Mouse (Mus musculus) liver, postnatal 0 days (tissue): ENCODE measurements around the gene Evi2b. TPM values are rescaled to one million over a fixed set of nuclear protein-coding genes. Genes with fewer than 3 reads are reported as not detected.
A peak's percentile ranks its signal among the peaks of the same experiment; 100 is the strongest.

Experiments
- ATAC-seq: fragments of 200-750 bp; cut with Nextera tagmentation; 2 replicates; pipeline ENCODE4 v1.8.0; 2017; ENCODE audit warnings: mild to moderate bottlenecking, moderate library complexity
- DNase-seq: peaks from one replicate; pipeline ENCODE4 v3.0.0-alpha.2; 2016
- H3K27ac ChIP-seq: fragments of 300-500 bp; sonication (generic); 2 replicates; pipeline ENCODE4 v1.5.1; 2014; ENCODE audit warnings: antibody characterized with exemption, moderate library complexity, mild to moderate bottlenecking, low read depth
- H3K27me3 ChIP-seq: fragments of 300-500 bp; sonication (generic); 2 replicates; pipeline ENCODE4 v1.6.1; 2014; ENCODE audit warnings: low read length, control low read depth, mixed read lengths; ENCODE audit not compliant: insufficient read depth
- H3K36me3 ChIP-seq: fragments of 300-500 bp; sonication (generic); replicated peaks from 2 replicates; pipeline ENCODE4 v1.6.1; 2014; ENCODE audit warnings: mild to moderate bottlenecking, control low read depth, low read length, moderate library complexity, mixed read lengths; ENCODE audit not compliant: insufficient read depth
- H3K4me1 ChIP-seq: fragments of 300-500 bp; sonication (generic); 2 replicates; pipeline ENCODE4 v1.6.1; 2014; ENCODE audit warnings: antibody characterized with exemption, mild to moderate bottlenecking, control low read depth; ENCODE audit not compliant: insufficient read depth
- H3K4me2 ChIP-seq: fragments of 300-500 bp; sonication (generic); 2 replicates; pipeline ENCODE4 v1.6.1; 2014; ENCODE audit warnings: low read depth, mild to moderate bottlenecking, low read length, moderate library complexity, mixed read lengths
- H3K4me3 ChIP-seq: fragments of 300-500 bp; sonication (generic); 2 replicates; pipeline ENCODE4 v1.5.1; 2014; ENCODE audit warnings: low read depth, low read length
- H3K9ac ChIP-seq: fragments of 300-500 bp; sonication (generic); replicated peaks from 2 replicates; pipeline ENCODE4 v1.6.1; 2014; ENCODE audit warnings: mild to moderate bottlenecking, moderate library complexity
- H3K9me3 ChIP-seq: fragments of 300-500 bp; sonication (generic); 2 replicates; pipeline ENCODE4 v1.6.1; 2016; ENCODE audit warnings: mild to moderate bottlenecking, control low read depth, low read length, mixed read lengths
- CTCF ChIP-seq: sonication (generic); IDR thresholded peaks from 2 replicates; pipeline ENCODE4 v1.5.1; 2016; ENCODE audit warnings: antibody characterized with exemption, low read depth
- EP300 ChIP-seq: IDR thresholded peaks from 2 replicates; pipeline ENCODE4 v1.6.1; 2016; ENCODE audit warnings: antibody characterized with exemption, low read depth, mild to moderate bottlenecking
- WGBS: fragments of 180-500 bp; shearing (Covaris S2); extraction: QIAGEN DNeasy Blood & Tissue Kit; methylation state at CpG from one replicate; pipeline ENCODE4 v1.1.7; 2014; ENCODE audit not compliant: insufficient replicate concordance; 5-methylcytosine and 5-hydroxymethylcytosine counted together
- polyA plus RNA-seq: library from polyadenylated mRNA; unstranded; fragments of >200 nt; fragmentation: Nextera tagmentation; extraction: Ambion mirVana; gene quantifications from 2 replicates; pipeline ENCODE4 v1.2.1, GENCODE M21; 2015

Gene Evi2b
- polyA plus RNA-seq, 1 experiment from 2014 or later, result 7.7 TPM

GRCm38 (mm10) chr11:79552622-79553021, 29.1 kb upstream of the Evi2b start:
- DNase-seq (no peak), ATAC-seq (peak; percentile 44; the same call in 1 of the 2 replicates)
- WGBS, result 29% methylated on average over 1 of the region's 1 CpGs
- H3K27me3 ChIP-seq, result no peaks in the 10 kb centered on the region
- H3K36me3 ChIP-seq, result peaks cover 46% of the 10 kb centered on the region
- H3K9me3 ChIP-seq, result no peaks in the 10 kb centered on the region
- H3K4me1 ChIP-seq, result no peaks in the 10 kb centered on the region
- H3K27ac ChIP-seq, result no peak overlapping the region
- no peak overlapping the region for H3K4me2 ChIP-seq
- H3K4me3 ChIP-seq, result no peak overlapping the region
- TF ChIP-seq EP300 (peak; percentile 39), CTCF (no peak)
- H3K9ac ChIP-seq, result no peak overlapping the region

GRCm38 (mm10) chr11:79536293-79536692, 12.7 kb upstream of the Evi2b start:
- no peak for TF ChIP-seq CTCF
- TF ChIP-seq EP300, result no peak
- peaks cover 14% of the 10 kb centered on the region; the same call in 1 of the 2 replicates for H3K36me3 ChIP-seq
- no peak overlapping the region for H3K9ac ChIP-seq
- no peak overlapping the region for H3K4me2 ChIP-seq
- H3K9me3 ChIP-seq, result no peaks in the 10 kb centered on the region
- DNase-seq (no peak), ATAC-seq (no peak)
- no peak overlapping the region for H3K27ac ChIP-seq
- no peak overlapping the region for H3K4me3 ChIP-seq
- H3K27me3 ChIP-seq, result no peaks in the 10 kb centered on the region
- no peaks in the 10 kb centered on the region for H3K4me1 ChIP-seq
- WGBS, result 70% methylated on average over 3 of the region's 3 CpGs

- H3K4me2 ChIP-seq, result no peak overlapping the region
- no peak for ATAC-seq
- no peaks in the 10 kb centered on the region for H3K4me1 ChIP-seq
- H3K36me3 ChIP-seq, result peaks cover 9% of the 10 kb centered on the region; the same call in 1 of the 2 replicates
- H3K27me3 ChIP-seq, result no peaks in the 10 kb centered on the region
- H3K9me3 ChIP-seq, result no peaks in the 10 kb centered on the region
- 35% methylated on average over 4 of the region's 4 CpGs for WGBS
- H3K9ac ChIP-seq, result no peak overlapping the region
- DNase-seq, result no peak
- H3K27ac ChIP-seq, result no peak overlapping the region
- H3K4me3 ChIP-seq, result no peak overlapping the region
- TF ChIP-seq EP300 (no peak), CTCF (no peak)
These were observed 12.0 kb upstream of the Evi2b start for GRCm38 (mm10) chr11:79535554-79535953.

- no peak overlapping the region for H3K9ac ChIP-seq
- H3K27ac ChIP-seq, result no peak overlapping the region
- TF ChIP-seq EP300 (no peak), CTCF (no peak)
- 72% methylated on average over 8 of the region's 8 CpGs for WGBS
- H3K4me1 ChIP-seq, result no peaks in the 10 kb centered on the region
- no peaks in the 10 kb centered on the region for H3K27me3 ChIP-seq
- no peak overlapping the region for H3K4me2 ChIP-seq
- H3K9me3 ChIP-seq, result no peaks in the 10 kb centered on the region
- ATAC-seq (no peak), DNase-seq (no peak)
- peaks cover 9% of the 10 kb centered on the region; the same call in 1 of the 2 replicates for H3K36me3 ChIP-seq
- H3K4me3 ChIP-seq, result no peak overlapping the region
These were observed 10.6 kb upstream of the Evi2b start for GRCm38 (mm10) chr11:79533950-79534690.

- DNase-seq (no peak), ATAC-seq (peak; percentile 65)
- H3K36me3 ChIP-seq, result peaks cover 9% of the 10 kb centered on the region; the same call in 1 of the 2 replicates
- TF ChIP-seq CTCF (no peak), EP300 (no peak)
- no peak overlapping the region for H3K4me3 ChIP-seq
- H3K9ac ChIP-seq, result no peak overlapping the region
- no peak overlapping the region for H3K27ac ChIP-seq
- no peaks in the 10 kb centered on the region for H3K27me3 ChIP-seq
- no peaks in the 10 kb centered on the region for H3K9me3 ChIP-seq
- 64% methylated on average over 6 of the region's 6 CpGs for WGBS
- H3K4me1 ChIP-seq, result no peaks in the 10 kb centered on the region
- no peak overlapping the region for H3K4me2 ChIP-seq
These were observed 9.7 kb upstream of the Evi2b start for GRCm38 (mm10) chr11:79533311-79533710.

- Histone ChIP-seq H3K27ac (no peak overlapping the region), H3K27me3 (no peaks in the 10 kb centered on the region), H3K4me2 (no peak overlapping the region), H3K4me3 (no peak overlapping the region), H3K9ac (no peak overlapping the region), H3K36me3 (no peaks in the 10 kb centered on the region), H3K9me3 (no peaks in the 10 kb centered on the region), H3K4me1 (no peaks in the 10 kb centered on the region)
- WGBS, result 82% methylated on average over 4 of the region's 4 CpGs
- TF ChIP-seq CTCF (no peak), EP300 (no peak)
- no peak for ATAC-seq
- DNase-seq, result no peak
These were observed 7.9 kb upstream of the Evi2b start for GRCm38 (mm10) chr11:79531485-79531884.
